Mouse (Mus musculus): Measurements from ENCODE around the gene Plk3. TPM values are rescaled to one million over a fixed set of nuclear protein-coding genes. Genes with fewer than 3 reads are reported as not detected.

The Plk3 gene
- 31.4 and 31.5 TPM in 2 replicates for polyA plus RNA-seq (2015; fragmentation: Nextera tagmentation; extraction: Ambion mirVana)

GRCm38 (mm10) chr4:117133817-117134600 is at the start of gene Plk3:
Plk3 (minus strand) TSS chr4:117133963.

GRCm38 (mm10) chr4:117181863-117182758 is 48.3 kb upstream of the Plk3 start, which contains the start of gene Kif2c:
Kif2c (minus strand) TSS chr4:117182639.

DNA sequence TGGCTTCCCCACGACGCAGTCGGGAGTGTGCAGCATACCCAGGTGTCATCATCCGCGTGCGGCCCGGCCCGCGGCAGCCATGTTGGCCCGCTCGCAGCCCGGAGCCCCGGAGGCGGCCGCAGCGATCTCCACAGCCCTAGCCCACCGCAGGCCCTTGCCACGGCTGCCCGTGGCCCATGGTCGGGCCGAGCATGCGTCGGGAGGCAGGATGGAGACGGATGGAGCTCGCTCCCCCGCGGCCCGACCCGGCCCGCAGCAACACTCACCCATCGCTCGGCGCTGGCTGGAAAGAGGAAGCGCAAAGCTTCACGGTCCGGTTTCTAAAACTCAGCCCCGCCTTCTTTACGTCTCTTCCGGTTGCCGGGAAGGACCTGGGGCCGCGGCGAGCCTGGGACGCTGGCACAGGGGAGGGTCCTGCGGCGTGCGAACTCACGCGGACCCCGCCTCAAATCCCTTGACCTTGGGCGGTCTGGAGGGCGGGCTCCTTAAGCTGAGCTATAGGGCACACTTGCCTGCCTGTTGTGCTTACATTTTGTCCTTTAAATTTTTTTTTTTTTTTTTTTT is 22.1 kb upstream of the Plk3 start, which contains the start of gene Rps8:
TSS of gene Rps8 (minus strand) at position 452 of the 564 bp plus-strand sequence.

GRCm38 (mm10) chr4:117126675-117127290 is 7.0 kb downstream of the Plk3 start, which contains the start of gene Tctex1d4:
Tctex1d4 (plus strand) TSS chr4:117126794.

GRCm38 (mm10) chr4:117125348-117125909 is 8.3 kb downstream of the Plk3 start, which contains the start of gene Btbd19:
Btbd19 (minus strand) TSS chr4:117125725.

GRCm38 (mm10) chr4:117095551-117096452 is 38.0 kb downstream of the Plk3 start, which contains the start of gene Ptch2:
Ptch2 (plus strand) TSS chr4:117096075.

Small RNA genes lying within 50 kb of the gene (microRNA-seq; reads per million reads assigned to microRNA genes)
- gene Gm22398, result not detected

Other genes starting within 250 kb of the Plk3 start
- 57.6 and 61.8 TPM in 2 replicates for gene Urod, start 139.6 kb downstream of the Plk3 start, polyA plus RNA-seq (2015; fragmentation: Nextera tagmentation; extraction: Ambion mirVana)
- gene Hectd3, start 138.6 kb downstream of the Plk3 start, polyA plus RNA-seq (2015; fragmentation: Nextera tagmentation; extraction: Ambion mirVana), result 21.6 and 21.8 TPM in 2 replicates
- 53.6 and 55.6 TPM in 2 replicates for gene Eif2b3, start 114.6 kb downstream of the Plk3 start, polyA plus RNA-seq (2015; fragmentation: Nextera tagmentation; extraction: Ambion mirVana)
- gene Ptch2, start 37.9 kb downstream of the Plk3 start, polyA plus RNA-seq (2015; fragmentation: Nextera tagmentation; extraction: Ambion mirVana), result 3.8 and 5.5 TPM in 2 replicates
- 2.8 and 4.5 TPM in 2 replicates for gene Btbd19, start 8.2 kb downstream of the Plk3 start, polyA plus RNA-seq (2015; fragmentation: Nextera tagmentation; extraction: Ambion mirVana)
- gene Tctex1d4, start 7.2 kb downstream of the Plk3 start, polyA plus RNA-seq (2015; fragmentation: Nextera tagmentation; extraction: Ambion mirVana), result 0.46 and 0.71 TPM in 2 replicates
- gene Rps8, start 22.3 kb upstream of the Plk3 start, polyA plus RNA-seq (2015; fragmentation: Nextera tagmentation; extraction: Ambion mirVana), result 492 and 499 TPM in 2 replicates
- 4.2 and 4.4 TPM in 2 replicates for gene Kif2c, start 48.7 kb upstream of the Plk3 start, polyA plus RNA-seq (2015; fragmentation: Nextera tagmentation; extraction: Ambion mirVana)
- gene Tmem53, start 118.0 kb upstream of the Plk3 start, polyA plus RNA-seq (2015; fragmentation: Nextera tagmentation; extraction: Ambion mirVana), result 10.1 and 12.2 TPM in 2 replicates
- 1.6 and 2.3 TPM in 2 replicates for gene Armh1, start 118.2 kb upstream of the Plk3 start, polyA plus RNA-seq (2015; fragmentation: Nextera tagmentation; extraction: Ambion mirVana)

Data from neural tube, postnatal 0 days (tissue).